Mouse (Mus musculus) stomach, embryonic 14.5 days (tissue): ENCODE data around the gene Ceacam16. TPM values are rescaled to one million over a fixed set of nuclear protein-coding genes. Genes with fewer than 3 reads are reported as not detected.

Experiments used
- ATAC-seq: fragments of 200-750 bp; cut with Nextera tagmentation; 2 replicates; pipeline ENCODE4 v1.8.0; 2017; ENCODE audit warnings: low read depth, moderate TSS enrichment; ENCODE audit not compliant: insufficient number of reproducible peaks, insufficient read depth, low FRiP score
- H3K27ac ChIP-seq: fragments of 300-500 bp; sonication (generic); 2 replicates; pipeline ENCODE4 v1.5.1; 2014; ENCODE audit warnings: mild to moderate bottlenecking, low read length, moderate library complexity, mixed read lengths
- H3K27me3 ChIP-seq: fragments of 300-500 bp; sonication (generic); 2 replicates; pipeline ENCODE4 v1.6.1; 2014; ENCODE audit warnings: low read length, control low read depth, mixed read lengths; ENCODE audit not compliant: control insufficient read depth, insufficient read depth
- H3K36me3 ChIP-seq: fragments of 300-500 bp; sonication (generic); 2 replicates; pipeline ENCODE4 v1.6.1; 2014; ENCODE audit warnings: mild to moderate bottlenecking, control low read depth, low read length, moderate library complexity, mixed read lengths; ENCODE audit not compliant: control insufficient read depth, insufficient read depth
- H3K4me1 ChIP-seq: fragments of 300-500 bp; sonication (generic); 2 replicates; pipeline ENCODE4 v1.6.1; 2014; ENCODE audit warnings: low read length, control low read depth, mixed read lengths; ENCODE audit not compliant: control insufficient read depth, insufficient read depth
- H3K4me2 ChIP-seq: fragments of 300-500 bp; sonication (generic); replicated peaks from 2 replicates; pipeline ENCODE4 v1.6.1; 2014; ENCODE audit warnings: low read depth, low read length, control low read depth
- H3K4me3 ChIP-seq: fragments of 300-500 bp; sonication (generic); 2 replicates; pipeline ENCODE4 v1.5.1; 2014; ENCODE audit warnings: low read depth, low read length, control low read depth
- H3K9ac ChIP-seq: fragments of 300-500 bp; sonication (generic); replicated peaks from 2 replicates; pipeline ENCODE4 v1.6.1; 2014; ENCODE audit warnings: low read depth, mild to moderate bottlenecking, control low read depth, low read length, moderate library complexity, mixed read lengths
- H3K9me3 ChIP-seq: fragments of 300-500 bp; sonication (generic); 2 replicates; pipeline ENCODE4 v1.6.1; 2016; ENCODE audit warnings: low read depth, low read length, control low read depth; ENCODE audit not compliant: control insufficient read depth
- WGBS: fragments of 180-500 bp; shearing (Covaris S2); extraction: QIAGEN DNeasy Blood & Tissue Kit; methylation state at CpG from one replicate; pipeline ENCODE4 v1.1.7; 2014; 5-methylcytosine and 5-hydroxymethylcytosine counted together
- polyA plus RNA-seq: library from polyadenylated mRNA; unstranded; fragments of >200 nt; fragmentation: Nextera tagmentation; extraction: Ambion mirVana; gene quantifications from 2 replicates; pipeline ENCODE4 v1.2.1, GENCODE M21; 2014

The Ceacam16 gene
- polyA plus RNA-seq, 1 experiment from 2014 or later, result not detected

DNA sequence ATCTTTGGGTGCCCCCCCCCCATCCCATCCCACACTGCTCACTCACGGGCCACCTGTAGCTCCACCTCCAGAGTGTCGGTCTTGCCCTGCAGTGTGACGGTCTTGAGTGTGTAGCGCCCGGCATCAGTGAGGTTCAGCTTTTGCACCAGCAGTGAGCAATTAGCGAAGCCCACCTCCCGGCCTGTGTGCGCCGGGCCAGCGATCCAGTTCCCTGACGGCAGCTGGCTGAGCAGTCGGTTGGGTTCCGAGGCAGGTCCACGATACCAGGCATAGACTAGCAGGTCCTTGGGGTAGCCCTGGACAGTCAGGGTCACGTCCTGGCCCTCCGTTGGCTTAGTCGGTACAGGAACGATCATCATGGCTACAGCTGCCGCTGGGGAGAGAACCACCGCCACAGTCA lies 7.6 kb downstream of the Ceacam16 start:
- 86% methylated on average over 20 of the region's 20 CpGs for WGBS
- Histone ChIP-seq H3K4me2 (no peak overlapping the region), H3K36me3 (no peaks in the 10 kb centered on the region), H3K27ac (no peak overlapping the region), H3K4me1 (no peaks in the 10 kb centered on the region), H3K9ac (no peak overlapping the region), H3K9me3 (no peaks in the 10 kb centered on the region), H3K4me3 (no peak overlapping the region), H3K27me3 (no peaks in the 10 kb centered on the region)
- ATAC-seq, result no peak

DNA sequence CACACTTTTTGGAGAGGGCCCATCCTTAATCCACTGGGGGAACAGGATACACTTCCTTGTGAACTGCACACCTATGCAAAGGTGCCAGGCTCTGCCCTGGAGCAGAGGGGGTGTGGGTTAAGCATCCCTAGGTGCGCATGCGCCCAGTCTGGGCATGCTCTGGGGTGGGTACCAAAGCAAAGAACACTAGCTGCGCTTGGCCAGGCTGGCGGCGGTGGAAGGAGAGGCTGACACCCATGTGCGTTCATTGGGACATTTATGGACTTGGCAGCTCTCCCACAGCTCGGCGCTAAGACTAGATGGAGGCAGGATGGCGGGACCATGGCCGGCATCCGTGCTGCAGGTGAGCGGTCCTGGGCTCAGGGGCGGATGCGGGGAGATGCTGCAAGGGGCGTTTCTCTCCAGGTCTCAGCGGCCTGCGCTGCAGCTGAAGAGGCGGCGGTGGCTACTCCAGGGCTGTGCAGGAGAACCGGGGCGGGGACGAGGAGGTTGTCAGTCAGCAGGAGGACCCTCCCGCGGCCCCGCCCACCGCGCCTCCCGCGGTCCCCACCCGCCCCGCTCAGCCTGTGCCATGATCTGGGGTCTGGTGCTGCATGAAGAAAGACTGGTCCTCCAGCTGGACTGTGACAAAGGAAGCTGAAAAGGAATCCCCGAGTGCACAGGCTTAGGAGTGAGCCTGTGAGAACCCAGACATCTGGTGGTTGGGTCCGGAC lies 9.1 kb downstream of the Ceacam16 start, which contains the start of gene Gm19345:
Gene Gm19345 (plus strand): TSS at position 146 of the 713 bp plus-strand sequence.
- no peak within 1 kb of the TSS for H3K9ac ChIP-seq
- H3K27me3 ChIP-seq, result no peaks in the 10 kb centered on the region
- no peaks in the 10 kb centered on the region for H3K36me3 ChIP-seq
- H3K4me2 ChIP-seq, result peak within 1 kb of the TSS; percentile 28
- H3K9me3 ChIP-seq, result no peaks in the 10 kb centered on the region
- H3K4me1 ChIP-seq, result no peaks in the 10 kb centered on the region
- WGBS, result 4% methylated on average over 33 of the region's 33 CpGs
- ATAC-seq, result peak; percentile 73
- no peak within 1 kb of the TSS for H3K27ac ChIP-seq
- H3K4me3 ChIP-seq, result peak within 1 kb of the TSS; percentile 14

DNA sequence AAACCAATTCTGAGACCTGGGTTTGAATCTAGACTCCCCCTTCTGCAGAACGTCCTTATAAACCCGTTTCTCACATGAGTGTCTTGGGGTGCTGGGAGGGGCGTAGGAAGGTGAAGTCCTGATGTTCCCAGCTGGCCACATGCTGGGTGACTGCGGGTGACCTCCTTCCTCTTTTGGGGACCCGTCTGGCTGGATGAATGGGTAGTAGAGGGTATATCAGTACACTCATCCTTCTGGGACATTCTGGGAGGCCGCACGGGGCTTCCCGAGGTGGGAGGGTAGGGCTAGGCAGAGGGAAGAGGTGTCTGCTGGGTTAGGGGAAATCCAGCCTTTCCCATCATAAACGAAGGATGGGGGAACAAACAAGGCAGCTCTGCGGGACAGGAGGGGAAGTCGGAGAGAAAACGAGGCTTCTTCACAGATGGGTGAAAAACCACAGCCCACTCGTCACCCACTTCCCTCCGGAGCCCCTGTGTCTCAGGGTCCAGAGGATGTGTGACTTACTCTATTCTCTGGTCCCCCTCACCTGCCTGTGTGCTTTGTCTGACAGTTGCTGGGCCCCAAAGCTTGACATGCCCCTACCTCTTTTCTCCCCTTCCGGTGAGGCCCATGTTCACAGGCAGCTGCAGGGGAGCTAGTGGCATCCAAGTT lies 16.5 kb downstream of the Ceacam16 start:
- no peak overlapping the region for H3K4me2 ChIP-seq

GRCm38 (mm10) chr7:19843561-19843960 lies 17.5 kb downstream of the Ceacam16 start:
- no peak overlapping the region for H3K27ac ChIP-seq
- no peak overlapping the region for H3K9ac ChIP-seq
- H3K27me3 ChIP-seq, result no peaks in the 10 kb centered on the region
- H3K4me3 ChIP-seq, result no peak overlapping the region
- H3K4me1 ChIP-seq, result no peaks in the 10 kb centered on the region
- H3K36me3 ChIP-seq, result no peaks in the 10 kb centered on the region
- WGBS, result 6% methylated on average over 11 of the region's 11 CpGs
- no peak overlapping the region for H3K4me2 ChIP-seq
- no peaks in the 10 kb centered on the region for H3K9me3 ChIP-seq
- ATAC-seq, result peak; percentile 59; the same call in 1 of the 2 replicates

More for the DNA sequence above, 16.5 kb downstream of the Ceacam16 start:
- H3K9me3 ChIP-seq, result no peaks in the 10 kb centered on the region
- no peak overlapping the region for H3K9ac ChIP-seq
- H3K36me3 ChIP-seq, result no peaks in the 10 kb centered on the region
- no peak for ATAC-seq
- H3K27me3 ChIP-seq, result no peaks in the 10 kb centered on the region
- H3K4me1 ChIP-seq, result no peaks in the 10 kb centered on the region
- no peak overlapping the region for H3K4me3 ChIP-seq
- WGBS, result 69% methylated on average over 15 of the region's 15 CpGs
- no peak overlapping the region for H3K27ac ChIP-seq

DNA sequence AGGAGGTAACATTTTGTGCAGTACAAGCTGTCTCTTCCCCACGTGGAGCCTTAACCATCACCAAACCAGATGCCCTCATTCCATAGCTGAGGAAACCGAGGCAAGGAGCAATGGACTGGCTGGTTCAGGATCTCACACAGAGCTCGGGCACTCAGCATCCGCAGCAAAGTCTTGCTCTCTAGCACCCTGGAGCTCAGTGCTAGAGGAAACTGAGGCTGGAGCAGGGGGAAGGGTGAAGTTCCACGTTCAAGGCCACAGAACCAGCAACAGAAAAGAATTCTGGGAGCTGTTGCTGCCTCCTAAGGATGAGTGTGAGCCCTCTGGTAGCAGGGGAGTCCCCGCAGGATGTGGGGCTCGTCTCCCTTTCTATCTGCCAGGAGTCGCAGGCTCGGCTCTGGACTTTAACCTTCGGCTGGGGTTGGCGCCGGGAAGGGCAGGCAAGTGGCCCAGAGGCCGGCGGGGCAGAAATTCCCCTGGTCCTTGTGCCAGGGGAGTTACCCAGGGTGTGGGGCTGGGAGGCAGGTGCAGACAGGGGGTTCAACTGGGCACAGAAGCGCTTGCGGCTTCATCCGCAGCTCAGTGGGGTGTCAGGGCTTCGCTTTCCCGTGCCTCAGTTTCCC lies 18.1 kb downstream of the Ceacam16 start:
- Histone ChIP-seq H3K4me1 (no peaks in the 10 kb centered on the region), H3K9me3 (no peaks in the 10 kb centered on the region), H3K27me3 (no peaks in the 10 kb centered on the region), H3K27ac (no peak overlapping the region), H3K4me3 (no peak overlapping the region), H3K9ac (no peak overlapping the region), H3K36me3 (no peaks in the 10 kb centered on the region), H3K4me2 (no peak overlapping the region)
- WGBS, result 30% methylated on average over 19 of the region's 19 CpGs
- ATAC-seq, result no peak

- H3K4me1 ChIP-seq, result no peaks in the 10 kb centered on the region
- H3K4me2 ChIP-seq, result no peak overlapping the region
- H3K9ac ChIP-seq, result no peak overlapping the region
- H3K27me3 ChIP-seq, result no peaks in the 10 kb centered on the region
- no peaks in the 10 kb centered on the region for H3K9me3 ChIP-seq
- peak; percentile 87 for ATAC-seq
- peak overlapping the region; percentile 66; the same call in 1 of the 2 replicates for H3K27ac ChIP-seq
- no peak overlapping the region for H3K4me3 ChIP-seq
- 66% methylated on average over 21 of the region's 21 CpGs for WGBS
- no peaks in the 10 kb centered on the region for H3K36me3 ChIP-seq
Observed at GRCm38 (mm10) chr7:19841686-19842413, 19.2 kb downstream of the Ceacam16 start.

DNA sequence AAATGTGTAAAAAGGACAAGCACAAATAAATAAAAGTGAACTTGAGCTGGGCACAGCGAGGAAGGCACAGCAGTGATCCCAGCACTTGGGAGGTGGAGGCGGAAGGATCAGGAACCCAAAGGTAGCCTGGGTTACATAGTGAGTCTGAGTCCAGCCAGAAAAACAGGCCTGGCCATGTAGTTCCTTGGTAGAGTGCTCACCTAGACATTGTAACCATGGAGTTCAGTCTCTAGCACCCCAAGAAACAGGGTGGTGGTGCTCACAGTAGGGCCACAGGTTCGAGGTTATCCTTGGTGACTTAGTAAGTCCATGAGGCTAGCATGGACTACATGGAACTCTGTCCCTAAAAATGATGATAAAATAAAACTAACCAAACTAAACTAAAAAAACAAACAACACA lies 20.2 kb downstream of the Ceacam16 start:
- no peak for ATAC-seq
- H3K4me1 ChIP-seq, result no peaks in the 10 kb centered on the region
- no peak overlapping the region for H3K4me3 ChIP-seq
- no peaks in the 10 kb centered on the region for H3K36me3 ChIP-seq
- 81% methylated on average over 3 of the region's 3 CpGs for WGBS
- no peak overlapping the region for H3K4me2 ChIP-seq
- H3K9me3 ChIP-seq, result no peaks in the 10 kb centered on the region
- no peak overlapping the region for H3K9ac ChIP-seq
- H3K27ac ChIP-seq, result no peak overlapping the region
- no peaks in the 10 kb centered on the region for H3K27me3 ChIP-seq

DNA sequence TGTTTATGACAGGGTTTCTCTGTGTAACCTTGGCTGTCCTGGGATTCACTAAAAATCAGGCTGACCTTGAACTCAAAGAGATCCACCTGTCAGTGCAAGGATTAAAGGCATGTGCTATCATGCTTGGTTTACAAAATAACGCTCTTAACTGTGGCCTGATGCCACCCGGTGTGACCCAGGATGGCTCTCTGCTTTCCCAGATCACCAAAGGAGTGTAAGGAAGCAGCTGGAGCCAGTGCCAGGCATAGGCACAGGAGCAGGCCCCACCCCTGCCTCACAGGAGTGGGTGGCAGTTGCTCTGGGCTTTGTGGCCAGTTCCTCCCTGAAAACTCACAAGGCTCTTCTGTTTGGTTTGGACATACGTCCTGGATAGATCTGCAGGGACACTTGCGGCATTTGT lies 20.7 kb downstream of the Ceacam16 start:
- no peak for ATAC-seq

More for the DNA sequence above, 20.7 kb downstream of the Ceacam16 start:
- Histone ChIP-seq H3K9me3 (no peaks in the 10 kb centered on the region), H3K4me2 (no peak overlapping the region), H3K36me3 (no peaks in the 10 kb centered on the region), H3K9ac (no peak overlapping the region), H3K4me1 (no peaks in the 10 kb centered on the region), H3K27me3 (no peaks in the 10 kb centered on the region), H3K4me3 (no peak overlapping the region), H3K27ac (no peak overlapping the region)
- WGBS, result 76% methylated on average over 4 of the region's 4 CpGs
